Mouse (Mus musculus) lung, adult 2 months (tissue): ENCODE data around the gene Cnst.

Source experiments
- CTCF ChIP-seq: fragments of 200-500 bp; IDR thresholded peaks from 2 replicates; pipeline ENCODE4 v1.5.1; 2011; ENCODE audit warnings: mild to moderate bottlenecking, low read length, control low read depth; ENCODE audit not compliant: insufficient read depth
- POLR2A ChIP-seq: fragments of 200-500 bp; IDR thresholded peaks from 2 replicates; pipeline ENCODE4 v1.6.1; 2011; ENCODE audit warnings: low read depth, mild to moderate bottlenecking, control low read depth, low read length, borderline replicate concordance; ENCODE audit errors: extremely low read depth

DNA sequence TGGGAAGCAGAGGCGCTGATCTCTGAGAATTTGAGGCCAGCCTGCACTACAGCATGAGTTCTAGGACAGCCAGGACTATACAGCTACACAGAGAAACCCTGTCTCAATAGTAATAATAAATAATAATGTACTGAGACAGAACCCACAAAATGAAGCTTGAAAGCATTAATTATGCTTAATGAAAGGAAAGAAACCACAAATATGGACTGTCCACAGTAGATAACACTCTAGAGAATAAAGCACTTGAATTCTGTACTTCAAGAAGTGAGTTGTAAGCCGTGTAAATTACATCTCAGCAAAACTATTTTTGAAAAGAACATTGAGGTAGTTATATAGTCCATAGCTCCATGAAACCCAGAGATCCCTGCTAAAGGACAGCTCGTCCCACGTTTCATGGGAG, 38.0 kb downstream of the Cnst start:
- TF ChIP-seq POLR2A, result no peak
- no peak for TF ChIP-seq CTCF
